22 mouse cellular contexts compared by ENCODE assay signal in the genomic region with DNA sequence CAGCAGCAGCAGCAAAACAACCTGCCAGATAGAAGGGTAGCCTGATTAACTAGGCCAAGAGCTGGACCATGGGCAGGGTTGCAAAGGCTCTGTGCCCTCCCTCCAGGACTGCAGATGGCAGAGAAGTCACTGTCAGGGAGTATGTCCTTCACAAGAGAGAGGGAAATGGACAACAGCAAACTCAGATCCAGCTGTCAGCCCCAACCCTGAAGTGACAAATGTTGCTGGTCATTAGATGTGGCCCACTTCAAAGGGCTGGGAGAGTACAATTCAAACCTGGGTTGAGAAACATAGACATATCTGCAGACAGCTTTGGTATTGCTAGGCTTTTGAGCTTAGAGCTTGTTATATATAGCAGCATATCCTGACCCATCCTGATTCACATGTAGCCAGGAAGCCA. TPM values are rescaled to one million over a fixed set of nuclear protein-coding genes. Genes with fewer than 3 reads are reported as not detected.
"Had no signal": no experiment of that assay in that cellular context is flagged by ENCODE, and none has a peak within 500 bp of the region (broad histone marks: within the 10 kb centered on the region; RNA-seq: fewer than 3 reads in every experiment).

No protein-coding gene starts in this region.

- H3K27ac ChIP-seq: gastrocnemius, adult 2 months; heart, embryonic 10.5 days; hindbrain, embryonic 14.5 days; intestine, embryonic 15.5 days; layer of hippocampus, adult 2 months; left cerebral cortex, adult 2 months; liver, embryonic 12.5 days; liver, embryonic 14.5 days had no signal

- DNase-seq: gastrocnemius, adult 2 months; gastrocnemius, postnatal 10 days; gastrocnemius, postnatal 25 days; heart, adult 18-20 months; heart, postnatal 10 days; heart, postnatal 4 days; kidney, adult 18-20 months; kidney, adult 8-10 months; kidney, postnatal 10 days; kidney, postnatal 25 days; kidney, postnatal 4 days had no signal

- H3K4me3 ChIP-seq: gastrocnemius, adult 2 months; heart, embryonic 10.5 days; heart, embryonic 12.5 days; intestine, embryonic 15.5 days; layer of hippocampus, adult 2 months; left cerebral cortex, adult 2 months; liver, embryonic 12.5 days had no signal

- H3K9me3 ChIP-seq: heart, embryonic 12.5 days; intestine, embryonic 15.5 days; liver, embryonic 12.5 days had no signal

- H3K4me2 ChIP-seq: heart, embryonic 12.5 days; hindbrain, embryonic 14.5 days; intestine, embryonic 15.5 days; liver, embryonic 12.5 days had no signal

- H3K9ac ChIP-seq: heart, embryonic 12.5 days; hindbrain, embryonic 14.5 days; intestine, embryonic 15.5 days; liver, embryonic 12.5 days; liver, embryonic 14.5 days had no signal

- H3K27me3 ChIP-seq: heart, embryonic 12.5 days; intestine, embryonic 15.5 days; liver, embryonic 12.5 days had no signal

- ATAC-seq: hindbrain, embryonic 16.5 days; inflammation-experienced regulatory T-cells, adult 6 months; intestine, embryonic 15.5 days; intestine, postnatal 0 days; liver, embryonic 12.5 days had no signal

RNA-seq across cellular contexts. Expression of a gene that starts 32.3 kb away (rescaled TPM):
- polyA plus RNA-seq: inflammation-experienced regulatory T-cells, adult 6 months had no signal
